Mouse (Mus musculus): ENCODE data around the gene Ankdd1b. TPM values are rescaled to one million over a fixed set of nuclear protein-coding genes. Genes with fewer than 3 reads are reported as not detected.

Gene Ankdd1b
- polyA plus RNA-seq, 1 experiment from 2014 or later: not detected

Other genes starting within 250 kb of the Ankdd1b start
- 25.8 and 28.0 TPM in 2 replicates for gene Poc5, start 82.9 kb downstream of the Ankdd1b start, polyA plus RNA-seq (2014; fragmentation: Nextera tagmentation; extraction: Ambion mirVana)
- gene Gm17622, start 19.5 kb upstream of the Ankdd1b start, polyA plus RNA-seq (2014; fragmentation: Nextera tagmentation; extraction: Ambion mirVana): not detected in 2 replicates
- gene Polk, start 71.4 kb upstream of the Ankdd1b start, polyA plus RNA-seq (2014; fragmentation: Nextera tagmentation; extraction: Ambion mirVana): 6.7 and 7.4 TPM in 2 replicates
- 10.0 and 14.6 TPM in 2 replicates for gene Col4a3bp, start 71.4 kb upstream of the Ankdd1b start, polyA plus RNA-seq (2014; fragmentation: Nextera tagmentation; extraction: Ambion mirVana)
- 206 and 209 TPM in 2 replicates for gene Hmgcr, start 199.7 kb upstream of the Ankdd1b start, polyA plus RNA-seq (2014; fragmentation: Nextera tagmentation; extraction: Ambion mirVana)

All from neural tube, embryonic 14.5 days (tissue).